Mouse (Mus musculus): Measurements from ENCODE around the gene Gm21671.
"Not testable (repeated sequence)": the region's sequence is repeated elsewhere in the genome, so short reads cannot be mapped to it uniquely, and the experiment has no call there.

GRCm38 (mm10) chr5:25954317-25954716 is at the start of gene Gm21671:
- not testable (repeated sequence) for TF ChIP-seq POLR2A (IDR thresholded peaks at IDR 0.05; ENCODE audit: low read depth, low read length); CTCF (IDR thresholded peaks at IDR 0.05; ENCODE audit: borderline replicate concordance, insufficient read depth, low read length)
